Mouse (Mus musculus): ENCODE data around the gene Tssc4.

Gene Tssc4

GRCm38 (mm10) chr7:143044826-143045206, 24.2 kb upstream of the Tssc4 start:
- DNase-seq (ENCODE audit: low spot score in 2 of 2) = no peak

GRCm38 (mm10) chr7:143046358-143046757, 22.7 kb upstream of the Tssc4 start:
- no peak for DNase-seq (ENCODE audit: low spot score in 2 of 2)

- no peak for DNase-seq (ENCODE audit: low spot score in 2 of 2)
These were observed 19.7 kb upstream of the Tssc4 start for GRCm38 (mm10) chr7:143049331-143049730.

GRCm38 (mm10) chr7:143049841-143050816, 18.9 kb upstream of the Tssc4 start:
- DNase-seq (ENCODE audit: low spot score in 2 of 2) = no peak

- no peak for DNase-seq (ENCODE audit: low spot score in 2 of 2)
These were observed 17.7 kb upstream of the Tssc4 start for GRCm38 (mm10) chr7:143051316-143051715.

GRCm38 (mm10) chr7:143052626-143053007, 16.4 kb upstream of the Tssc4 start, which contains the start of gene Cd81:
Gene Cd81, plus strand, starts transcription at chr7:143052739.
- DNase-seq (ENCODE audit: low spot score in 2 of 2) = peak; percentile 90 to 94

GRCm38 (mm10) chr7:143053008-143053899, 15.8 kb upstream of the Tssc4 start:
- peak; percentile 75 to 79 for DNase-seq (ENCODE audit: low spot score in 2 of 2)

- DNase-seq (ENCODE audit: low spot score in 2 of 2) = no peak
These were observed 15.0 kb upstream of the Tssc4 start for GRCm38 (mm10) chr7:143053961-143054611.

GRCm38 (mm10) chr7:143054612-143054965, 14.5 kb upstream of the Tssc4 start:
- no peak for DNase-seq (ENCODE audit: low spot score in 2 of 2)

- DNase-seq (ENCODE audit: low spot score in 2 of 2) = no peak
These were observed 14.0 kb upstream of the Tssc4 start for GRCm38 (mm10) chr7:143055001-143055400.

- DNase-seq (ENCODE audit: low spot score in 2 of 2) = no peak
These were observed 13.4 kb upstream of the Tssc4 start for GRCm38 (mm10) chr7:143055499-143056186.

- DNase-seq (ENCODE audit: low spot score in 2 of 2) = no peak
These were observed 12.0 kb upstream of the Tssc4 start for GRCm38 (mm10) chr7:143057023-143057422.

- no peak for DNase-seq (ENCODE audit: low spot score in 2 of 2)
These were observed 11.3 kb upstream of the Tssc4 start for GRCm38 (mm10) chr7:143057667-143058220.

- DNase-seq (ENCODE audit: low spot score in 2 of 2) = no peak
These were observed 10.8 kb upstream of the Tssc4 start for GRCm38 (mm10) chr7:143058221-143058697.

- DNase-seq (ENCODE audit: low spot score in 2 of 2) = no peak
These were observed 9.7 kb upstream of the Tssc4 start for GRCm38 (mm10) chr7:143059202-143059870.

- DNase-seq (ENCODE audit: low spot score in 2 of 2) = no peak
These were observed 6.3 kb upstream of the Tssc4 start for GRCm38 (mm10) chr7:143062704-143063103.

GRCm38 (mm10) chr7:143064226-143064625, 4.8 kb upstream of the Tssc4 start:
- DNase-seq (ENCODE audit: low spot score in 2 of 2) = no peak

- DNase-seq (ENCODE audit: low spot score in 2 of 2) = no peak
These were observed 3.4 kb upstream of the Tssc4 start for GRCm38 (mm10) chr7:143065692-143066091.

GRCm38 (mm10) chr7:143067469-143067868, 1.6 kb upstream of the Tssc4 start:
- no peak for DNase-seq (ENCODE audit: low spot score in 2 of 2)

- no peak for DNase-seq (ENCODE audit: low spot score in 2 of 2)
These were observed 1.2 kb upstream of the Tssc4 start for GRCm38 (mm10) chr7:143067897-143068296.
